ENCODE assay signal across 8 mouse cellular contexts in the genomic region with DNA sequence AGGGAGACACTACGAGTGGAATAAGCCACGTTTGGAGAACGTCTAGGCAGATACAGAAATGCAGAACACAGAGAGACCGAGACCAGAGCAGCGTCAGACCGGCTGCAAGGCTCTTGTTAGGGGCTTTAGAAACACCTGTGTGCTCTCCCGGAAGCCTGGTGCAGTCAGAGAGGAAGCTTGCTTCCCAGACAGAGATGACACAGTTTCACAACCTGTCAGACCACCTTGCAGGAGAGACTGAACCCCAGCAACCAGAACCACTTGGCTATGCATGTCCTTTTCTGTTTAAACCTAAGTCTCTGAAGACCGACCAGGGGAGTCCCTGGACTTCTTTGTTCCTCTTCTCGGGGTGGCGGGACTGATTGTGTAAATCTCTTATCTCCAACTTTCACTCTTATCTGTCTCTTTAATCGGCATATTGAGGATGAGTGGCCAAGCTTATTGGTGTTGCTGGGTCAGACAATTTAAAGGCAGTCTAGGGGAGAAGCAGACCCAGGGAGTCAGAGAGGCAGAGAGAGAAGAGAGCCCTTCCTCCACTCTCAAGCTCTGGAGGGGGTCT. TPM values are rescaled to one million over a fixed set of nuclear protein-coding genes. Genes with fewer than 3 reads are reported as not detected.
DNase-seq lines count a peak whose midpoint lies in the region; ATAC-seq and TF ChIP-seq lines count a peak whose summit lies in the region.

A gene (plus strand): TSS at position 509 of the 559 bp plus-strand sequence.

- TF ChIP-seq CTCF in lung, embryonic 14.5 days (IDR thresholded peaks at IDR 0.05; ENCODE audit: low read depth) = no peak
- no peak for TF ChIP-seq CTCF in stomach, postnatal 0 days (IDR thresholded peaks at IDR 0.05; ENCODE audit: low read depth)

- H3K27ac ChIP-seq in lung, embryonic 14.5 days (ENCODE audit: low read depth) = no peak within 1 kb of the TSS
- H3K27ac ChIP-seq in forebrain, embryonic 10.5 days = no peak within 1 kb of the TSS
- no peak within 1 kb of the TSS for H3K27ac ChIP-seq in liver, embryonic 12.5 days
- H3K27ac ChIP-seq in stomach, postnatal 0 days (replicated peaks) = no peak within 1 kb of the TSS

- no peak within 1 kb of the TSS for H3K9ac ChIP-seq in lung, embryonic 14.5 days
- H3K9ac ChIP-seq in liver, embryonic 12.5 days = no peak within 1 kb of the TSS
- no peak within 1 kb of the TSS for H3K9ac ChIP-seq in stomach, postnatal 0 days (ENCODE audit: low read length)

- peak within 1 kb of the TSS; percentile 40 for H3K4me3 ChIP-seq in lung, embryonic 14.5 days (ENCODE audit: low read depth, low read length)
- peak within 1 kb of the TSS; percentile 57 for H3K4me3 ChIP-seq in forebrain, embryonic 10.5 days
- peak within 1 kb of the TSS; percentile 34 for H3K4me3 ChIP-seq in liver, embryonic 12.5 days
- H3K4me3 ChIP-seq in stomach, postnatal 0 days (ENCODE audit: low read depth, low read length) = peak within 1 kb of the TSS; percentile 41

- WGBS in lung, embryonic 14.5 days = under 1% methylated on average over 11 of the region's 11 CpGs
- WGBS in forebrain, embryonic 10.5 days = 2% methylated on average over 11 of the region's 11 CpGs
- 2% methylated on average over 11 of the region's 11 CpGs for WGBS in liver, embryonic 12.5 days (ENCODE audit: insufficient replicate concordance)
- 2% methylated on average over 11 of the region's 11 CpGs for WGBS in stomach, postnatal 0 days

- DNase-seq in lung, embryonic 14.5 days = no peak
- DNase-seq in lung, postnatal 25 days (ENCODE audit: low spot score) = no peak
- no peak for DNase-seq in forebrain, embryonic 10.5 days (ENCODE audit: extremely low spot score, low spot score)
- DNase-seq in stomach, postnatal 0 days (ENCODE audit: low spot score) = no peak
- no peak for DNase-seq in gastrocnemius, postnatal 10 days
- no peak for DNase-seq in cerebellum, postnatal 10 days
- DNase-seq in ovary, adult 18-20 months (ENCODE audit: low spot score) = no peak

- no peaks in the 10 kb centered on the region; the same call in 1 of the 2 replicates for H3K4me1 ChIP-seq in lung, embryonic 14.5 days (ENCODE audit: insufficient read depth)
- H3K4me1 ChIP-seq in forebrain, embryonic 10.5 days = peaks cover 29% of the 10 kb centered on the region
- H3K4me1 ChIP-seq in liver, embryonic 12.5 days = 0 out of 2 replicates have a peak, but pooled peaks cover 5% of the 10 kb centered on the region
- H3K4me1 ChIP-seq in stomach, postnatal 0 days (replicated peaks; ENCODE audit: control insufficient read depth, insufficient read depth) = 0 out of 2 replicates have a peak, but pooled peaks cover 3% of the 10 kb centered on the region

- peaks cover 58% of the 10 kb centered on the region for H3K27me3 ChIP-seq in lung, embryonic 14.5 days (ENCODE audit: insufficient read depth, low read length)
- H3K27me3 ChIP-seq in forebrain, embryonic 10.5 days (ENCODE audit: poor library complexity, severe bottlenecking) = peaks cover 71% of the 10 kb centered on the region
- peaks cover 64% of the 10 kb centered on the region for H3K27me3 ChIP-seq in liver, embryonic 12.5 days (replicated peaks)
- H3K27me3 ChIP-seq in stomach, postnatal 0 days (ENCODE audit: control insufficient read depth, insufficient read depth, low read length) = peaks cover 5% of the 10 kb centered on the region; the same call in 1 of the 2 replicates

- no peaks in the 10 kb centered on the region for H3K9me3 ChIP-seq in lung, embryonic 14.5 days (ENCODE audit: low read depth, low read length)
- H3K9me3 ChIP-seq in forebrain, embryonic 10.5 days = no peaks in the 10 kb centered on the region; the same call in 1 of the 2 replicates
- no peaks in the 10 kb centered on the region for H3K9me3 ChIP-seq in liver, embryonic 12.5 days (replicated peaks)
- no peaks in the 10 kb centered on the region for H3K9me3 ChIP-seq in stomach, postnatal 0 days (ENCODE audit: control insufficient read depth, low read length)

- TF ChIP-seq EP300 in stomach, postnatal 0 days (optimal IDR thresholded peaks at IDR 0.05) = no peak

- no peaks in the 10 kb centered on the region for H3K36me3 ChIP-seq in lung, embryonic 14.5 days (ENCODE audit: insufficient read depth)
- no peaks in the 10 kb centered on the region for H3K36me3 ChIP-seq in forebrain, embryonic 10.5 days (replicated peaks)
- H3K36me3 ChIP-seq in liver, embryonic 12.5 days = no peaks in the 10 kb centered on the region
- no peaks in the 10 kb centered on the region for H3K36me3 ChIP-seq in stomach, postnatal 0 days (ENCODE audit: control insufficient read depth, insufficient read depth, low read length)

- no peak for ATAC-seq in lung, embryonic 14.5 days (ENCODE audit: insufficient read depth)
- no peak for ATAC-seq in liver, embryonic 12.5 days
- ATAC-seq in stomach, postnatal 0 days (ENCODE audit: low FRiP score, low TSS enrichment) = no peak

- peak within 1 kb of the TSS; percentile 76 for H3K4me2 ChIP-seq in lung, embryonic 14.5 days
- H3K4me2 ChIP-seq in liver, embryonic 12.5 days = peak within 1 kb of the TSS; percentile 62
- H3K4me2 ChIP-seq in stomach, postnatal 0 days (replicated peaks; ENCODE audit: low read depth) = peak within 1 kb of the TSS; percentile 65

RNA-seq across cellular contexts. Expression of the gene that starts here (rescaled TPM):
- not detected in 2 replicates for polyA plus RNA-seq in lung, embryonic 14.5 days (2014; fragmentation: Nextera tagmentation; extraction: Ambion mirVana)
- polyA plus RNA-seq in forebrain, embryonic 10.5 days (2016; fragmentation: Nextera tagmentation; extraction: Ambion mirVana) = not detected in 2 replicates
- polyA plus RNA-seq in liver, embryonic 12.5 days (2016; fragmentation: Nextera tagmentation; extraction: Ambion mirVana) = 0.06 TPM in 1 of 2 replicates, not detected in the other
- polyA plus RNA-seq in stomach, postnatal 0 days (2015; fragmentation: Nextera tagmentation; extraction: Ambion mirVana) = 0.06 TPM in 1 of 2 replicates, not detected in the other
- total RNA-seq in gastrocnemius, postnatal 10 days (2021) = not detected
